Comparison of ENCODE assay signal across 9 mouse cellular contexts in genomic region chr6:97526092-97526491, GRCm38 (mm10).
A peak's percentile ranks its signal among the peaks of the same experiment; 100 is the strongest.
DNase-seq lines count a peak whose midpoint lies in the region; ATAC-seq and TF ChIP-seq lines count a peak whose summit lies in the region.
"Had no signal": no experiment of that assay in that cellular context is flagged by ENCODE, and none has a peak within 500 bp of the region (broad histone marks: within the 10 kb centered on the region; RNA-seq: fewer than 3 reads in every experiment).

No protein-coding gene starts in this region.

- 14% methylated on average over 8 of the region's 8 CpGs for WGBS in kidney, adult 2 months
- 20% methylated on average over 8 of the region's 8 CpGs for WGBS in intestine, embryonic 15.5 days

- no peak overlapping the region for H3K27ac ChIP-seq in kidney, adult 2 months (ENCODE audit: insufficient read depth, low read depth, low read length)
- H3K27ac ChIP-seq in intestine, embryonic 15.5 days: no peak overlapping the region

- DNase-seq in kidney, adult 2 months: peak; percentile 49
- no peak for DNase-seq in kidney, adult 9 months
- peak; percentile 86 for DNase-seq in CD4-positive, CD25-positive, alpha-beta regulatory T cell, adult 2 months (ENCODE audit: low read depth, low spot score)
- peak; percentile 67 for DNase-seq in adrenal gland, postnatal 14 days
- peak; percentile 66 for DNase-seq in embryo, embryonic 9.5 days (ENCODE audit: extremely low spot score)
- DNase-seq in lung, postnatal 4 days: peak; percentile 69 to 70
- peak; percentile 28 to 33 for DNase-seq in thymus, postnatal 36 days

- no peaks in the 10 kb centered on the region for H3K9me3 ChIP-seq in intestine, embryonic 15.5 days

- ATAC-seq in intestine, embryonic 15.5 days: peak; percentile 51; the same call in 1 of the 2 replicates

- H3K4me2 ChIP-seq in intestine, embryonic 15.5 days (replicated peaks): no peak overlapping the region

- H3K27me3 ChIP-seq in kidney, adult 2 months (replicated peaks; ENCODE audit: control insufficient read depth, insufficient read depth, low read length): no peaks in the 10 kb centered on the region
- no peaks in the 10 kb centered on the region for H3K27me3 ChIP-seq in intestine, embryonic 15.5 days (replicated peaks)

- TF ChIP-seq POLR2A in kidney, adult 2 months (IDR thresholded peaks at IDR 0.05; ENCODE audit: low read depth, low read length): no peak

- no peaks in the 10 kb centered on the region for H3K4me1 ChIP-seq in kidney, adult 2 months (ENCODE audit: control insufficient read depth, insufficient read depth, low read length)
- no peaks in the 10 kb centered on the region for H3K4me1 ChIP-seq in intestine, embryonic 15.5 days (replicated peaks)

- H3K9ac ChIP-seq in intestine, embryonic 15.5 days: no peak overlapping the region

- H3K36me3 ChIP-seq in kidney, adult 2 months (ENCODE audit: control insufficient read depth, insufficient read depth, low read length): no peaks in the 10 kb centered on the region
- H3K36me3 ChIP-seq in intestine, embryonic 15.5 days: no peaks in the 10 kb centered on the region

- H3K4me3 ChIP-seq in kidney, adult 2 months (ENCODE audit: insufficient read depth, low read depth, low read length): no peak overlapping the region
- no peak overlapping the region for H3K4me3 ChIP-seq in intestine, embryonic 15.5 days (replicated peaks)
- H3K4me3 ChIP-seq: erythroblast, embryonic 14.5 days had no signal

- TF ChIP-seq CTCF in kidney, adult 2 months (conservative IDR thresholded peaks at IDR 0.05; ENCODE audit: insufficient read depth, insufficient read length, low read depth, low read length): peak; percentile 91
